Mouse (Mus musculus) left cerebral cortex, adult 9 months (tissue): Measurements from ENCODE around the gene Msln.
A peak's percentile ranks its signal among the peaks of the same experiment; 100 is the strongest.
"Not testable (repeated sequence)": the region's sequence is repeated elsewhere in the genome, so short reads cannot be mapped to it uniquely, and the experiment has no call there.

Source experiments
- DNase-seq, 2 experiments: peaks; one replicate each; pipeline ENCODE4 v3.0.0; 2022; ENCODE audit warnings: low spot score in 2 of 2

Msln gene

DNA sequence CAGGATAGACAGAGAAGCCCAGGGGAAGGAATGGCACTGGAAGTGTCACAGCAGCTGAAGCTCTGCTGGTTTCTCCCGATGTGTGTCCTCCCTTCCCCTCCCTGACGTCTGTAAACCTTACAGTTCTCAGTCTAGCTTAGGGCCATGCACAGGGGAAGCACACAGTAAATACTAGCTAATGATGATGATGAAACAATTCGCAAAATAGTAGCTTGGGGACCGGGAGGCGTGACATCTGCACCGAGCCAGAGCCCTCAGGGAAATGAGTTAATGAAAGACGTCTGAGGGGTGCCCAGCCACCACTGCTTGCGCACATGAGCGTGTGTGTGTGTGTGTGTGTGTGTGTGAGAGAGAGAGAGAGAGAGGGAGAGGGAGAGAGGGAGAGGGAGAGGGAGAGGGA lies 15.2 kb upstream of the Msln start:
- no peak for DNase-seq

DNA sequence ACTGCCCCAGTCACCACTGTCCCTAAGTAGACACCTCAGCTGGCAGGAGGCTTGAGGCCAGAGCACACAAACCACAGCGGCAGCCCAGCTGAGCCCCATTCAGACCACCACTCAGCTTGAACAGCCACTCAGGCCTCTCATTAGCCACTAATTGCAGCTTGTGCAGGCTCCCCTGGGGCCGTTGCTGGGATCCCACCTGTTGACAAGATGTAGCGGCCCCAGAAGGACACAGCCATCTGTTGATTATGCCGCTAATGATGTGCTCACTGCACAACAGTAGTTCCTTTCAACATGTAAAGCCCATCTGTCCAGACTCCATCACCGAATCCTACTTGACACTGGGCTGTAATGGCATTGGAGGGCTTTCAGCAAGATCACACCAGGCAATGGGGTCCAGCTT lies 11.7 kb upstream of the Msln start:
- DNase-seq: no peak

DNA sequence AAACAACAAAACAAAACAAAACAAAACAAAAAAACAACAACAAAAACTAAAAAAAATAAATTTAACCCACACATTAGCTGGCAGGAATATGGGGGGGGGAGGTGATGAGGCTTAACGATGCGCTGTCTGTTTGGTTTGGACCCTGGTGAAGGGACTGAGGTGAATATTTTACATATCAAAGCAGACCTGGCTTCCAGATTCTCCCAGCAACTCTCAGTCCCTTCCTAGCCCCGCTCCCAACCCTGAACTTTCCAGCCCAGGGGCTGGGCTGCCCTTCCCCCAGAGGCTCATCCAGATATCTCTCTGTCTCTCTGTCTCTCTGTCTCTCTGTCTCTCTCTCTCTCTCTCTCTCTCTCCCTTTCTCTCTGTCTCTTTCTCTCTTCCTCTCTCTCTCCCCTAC lies 8.4 kb upstream of the Msln start:
- DNase-seq: no peak

- peak in 1 of 2 experiments; percentile 55 for DNase-seq
These were observed 7.4 kb upstream of the Msln start for GRCm38 (mm10) chr17:25761561-25761970.

DNA sequence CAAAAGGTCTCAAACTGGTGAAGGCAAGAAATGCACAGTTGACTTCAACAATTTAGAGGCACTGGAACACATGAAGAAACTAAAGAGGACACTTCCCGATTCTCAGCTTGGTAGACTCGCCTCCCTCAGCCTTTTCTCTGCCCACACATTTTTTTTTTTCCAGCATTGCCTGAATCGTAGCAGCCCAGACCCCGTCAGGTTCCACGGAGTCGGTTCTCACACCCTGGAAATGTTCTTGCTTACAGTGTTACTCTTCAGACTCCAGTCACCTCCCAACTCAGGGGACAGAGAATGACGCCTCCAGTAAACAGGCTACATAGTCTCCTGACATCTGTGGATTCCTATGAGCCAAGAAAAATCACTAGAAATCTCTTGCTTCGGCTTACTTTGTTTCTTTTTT lies 6.0 kb upstream of the Msln start:
- DNase-seq: no peak

DNA sequence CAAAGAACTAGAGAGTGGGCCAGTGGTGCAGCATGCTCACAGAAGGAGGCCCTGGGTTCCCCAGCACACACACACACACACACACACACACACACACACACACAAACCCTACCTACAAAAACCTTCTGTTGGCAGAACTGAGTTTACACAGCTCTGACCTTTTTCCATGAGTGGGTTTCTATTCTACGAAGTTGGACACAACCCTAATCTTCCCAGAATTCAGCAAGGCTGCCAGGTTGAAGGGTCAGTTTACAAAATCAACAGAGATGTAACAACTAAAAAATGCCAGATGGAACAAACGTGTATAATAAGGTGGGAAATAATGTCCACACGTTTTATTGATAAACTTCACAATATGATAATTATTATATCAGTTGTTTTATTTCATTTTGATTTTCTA lies 3.5 kb upstream of the Msln start:
- no peak for DNase-seq

DNA sequence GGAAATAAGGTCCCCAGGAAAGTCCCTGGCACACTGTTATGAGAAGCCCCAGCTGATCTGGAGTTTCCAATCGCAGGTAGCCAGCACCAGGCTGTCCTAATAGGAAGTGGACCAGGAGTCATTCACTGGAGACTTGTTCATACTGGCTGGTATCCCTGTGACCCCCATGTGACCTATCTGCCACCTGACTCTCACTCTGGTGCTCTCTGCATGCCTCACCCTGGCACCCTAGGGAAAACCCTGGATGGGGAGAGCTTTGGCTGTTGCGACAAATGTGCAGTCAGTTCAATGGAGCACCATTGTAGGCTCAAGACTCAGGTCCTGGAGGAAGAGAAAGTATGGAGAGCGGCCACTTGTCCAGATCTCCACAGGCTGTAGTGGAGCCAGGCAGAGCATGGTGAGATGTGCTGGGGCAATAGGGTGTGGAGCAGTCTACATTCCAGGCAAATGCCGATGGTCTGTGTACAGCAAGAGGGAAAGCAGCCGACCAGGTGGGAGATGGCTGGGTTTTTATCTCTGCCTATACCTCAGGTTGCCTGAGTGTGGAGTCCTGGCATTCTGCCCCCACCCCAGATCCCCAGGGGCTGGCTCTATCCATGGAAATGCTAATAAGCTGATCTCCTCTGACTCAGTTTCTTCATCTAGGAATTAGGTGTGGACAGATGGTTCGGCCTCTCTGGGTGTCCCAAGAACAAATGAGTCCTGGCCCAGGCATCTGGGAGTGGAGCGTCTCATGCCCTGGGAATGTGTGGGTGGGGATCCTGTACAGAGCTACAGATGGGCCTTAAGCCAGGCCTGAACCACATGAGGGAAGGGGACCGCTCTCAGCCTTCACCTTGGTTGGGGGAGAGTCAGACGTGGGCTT lies 2.4 kb upstream of the Msln start:
- DNase-seq: no peak

DNA sequence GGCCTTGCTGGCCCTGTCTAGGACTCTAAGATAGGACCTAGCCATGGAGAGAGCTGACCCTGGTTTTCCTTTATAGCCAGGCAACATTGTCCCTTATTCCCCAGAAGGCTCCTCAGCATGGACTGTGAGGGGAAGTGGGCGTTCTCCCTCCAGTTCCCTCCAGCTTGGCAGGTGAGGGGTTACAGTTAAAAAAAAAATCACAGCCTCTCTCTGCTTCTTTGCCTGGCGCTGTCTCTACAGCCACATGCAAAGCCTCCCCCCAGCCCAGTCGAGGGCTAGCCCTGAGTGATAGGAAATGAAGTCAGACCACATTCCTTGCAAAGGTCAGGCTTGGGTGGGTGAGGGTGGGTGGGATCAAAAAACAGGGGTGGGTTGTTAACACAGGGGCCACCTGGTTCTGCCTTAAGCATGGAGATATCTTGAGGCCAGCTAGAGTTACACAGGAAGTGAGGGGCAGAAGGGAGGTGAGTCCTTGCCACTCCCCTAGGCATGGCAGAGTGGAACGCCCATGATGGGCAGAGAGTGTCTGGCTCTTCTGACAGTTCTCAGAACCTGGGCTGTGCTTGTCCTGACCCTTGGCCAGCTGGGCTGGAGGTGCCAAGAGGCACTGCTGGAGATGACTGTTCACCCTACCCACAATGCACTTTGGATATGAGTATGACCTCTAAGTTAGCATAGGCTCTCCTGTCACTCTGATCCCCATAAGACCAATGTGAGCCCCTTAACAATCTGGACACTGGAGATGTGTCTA lies 1.6 kb upstream of the Msln start:
- DNase-seq: no peak

- no peak for DNase-seq
These were observed 908 bp upstream of the Msln start for GRCm38 (mm10) chr17:25755086-25755485.

DNA sequence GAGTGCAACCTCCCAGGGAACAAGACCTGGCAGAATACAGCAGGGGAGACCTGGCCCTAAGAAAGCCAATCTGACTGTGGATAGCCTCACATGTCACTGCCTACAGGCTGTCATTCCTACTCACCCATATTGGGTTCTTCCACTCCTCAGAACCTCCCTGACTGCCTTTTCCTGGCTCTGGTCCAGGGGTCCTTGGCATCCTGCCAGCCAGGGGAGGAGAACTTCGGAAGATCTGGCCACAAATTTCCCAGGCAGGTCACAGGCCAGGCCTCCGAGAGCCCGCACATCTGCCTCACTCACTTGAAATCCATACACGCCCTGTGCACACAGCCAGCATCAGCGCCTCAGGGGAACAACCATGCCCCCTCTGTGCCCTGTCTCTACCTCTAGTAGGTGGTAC lies 2.7 kb downstream of the Msln start:
- no peak for DNase-seq

DNA sequence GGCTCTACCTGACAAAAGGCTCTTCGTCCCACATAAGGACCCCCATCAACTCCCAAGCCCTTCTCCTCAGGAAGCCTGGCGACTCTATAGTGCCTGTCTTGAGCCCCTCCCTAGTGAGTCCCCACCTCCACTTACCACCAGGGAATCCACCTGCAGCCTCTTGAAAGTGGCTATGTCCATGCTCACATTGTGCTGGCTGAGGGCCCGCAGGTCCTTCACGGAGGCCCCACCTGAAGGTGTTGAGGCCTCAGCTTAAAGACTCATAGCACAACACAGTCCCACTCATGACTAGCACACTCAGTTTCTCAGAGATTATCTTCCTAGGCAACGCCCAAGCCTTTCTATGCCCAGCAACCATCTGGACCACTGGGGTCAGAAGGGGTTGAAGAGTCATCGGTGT lies 4.9 kb downstream of the Msln start:
- DNase-seq: no peak

DNA sequence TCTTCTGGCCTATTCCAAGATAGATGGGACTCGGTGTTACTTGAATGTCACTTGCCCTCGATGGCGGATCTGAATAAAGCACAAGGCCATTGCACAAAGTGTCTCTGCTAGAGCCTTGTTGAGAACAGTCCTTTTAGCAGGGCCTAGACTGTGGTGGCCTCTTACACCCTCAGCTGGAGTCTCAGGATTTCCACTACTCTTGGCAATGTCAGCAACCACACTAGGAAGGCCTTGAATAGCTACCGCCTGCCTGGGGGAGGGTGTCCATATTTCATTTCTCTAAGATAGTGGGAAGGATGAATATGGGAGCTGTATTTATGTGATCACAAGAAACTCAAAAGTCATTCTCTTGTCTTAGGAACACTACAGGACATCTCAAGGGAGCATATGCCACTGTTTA lies 5.9 kb downstream of the Msln start:
- no peak for DNase-seq

DNA sequence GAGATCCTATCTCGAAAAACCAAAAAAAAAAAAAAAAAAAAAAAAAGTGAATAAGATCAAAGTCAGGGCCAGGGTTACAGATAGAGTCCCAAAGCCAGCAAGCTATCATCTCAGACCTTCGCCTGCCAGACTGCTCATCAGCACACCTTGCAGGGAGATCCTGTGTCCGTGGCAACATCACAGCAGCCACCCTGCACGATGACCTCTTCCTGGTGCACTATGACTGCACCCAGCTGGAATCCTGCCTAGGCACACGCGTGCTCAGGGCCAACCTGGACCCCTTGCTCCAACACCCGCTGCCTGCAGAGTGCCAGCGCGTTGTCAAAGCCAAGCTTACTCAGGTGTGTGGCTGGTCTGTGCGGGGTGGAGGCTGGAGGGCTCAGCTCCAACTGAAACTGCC lies 9.9 kb downstream of the Msln start:
- no peak for DNase-seq

DNA sequence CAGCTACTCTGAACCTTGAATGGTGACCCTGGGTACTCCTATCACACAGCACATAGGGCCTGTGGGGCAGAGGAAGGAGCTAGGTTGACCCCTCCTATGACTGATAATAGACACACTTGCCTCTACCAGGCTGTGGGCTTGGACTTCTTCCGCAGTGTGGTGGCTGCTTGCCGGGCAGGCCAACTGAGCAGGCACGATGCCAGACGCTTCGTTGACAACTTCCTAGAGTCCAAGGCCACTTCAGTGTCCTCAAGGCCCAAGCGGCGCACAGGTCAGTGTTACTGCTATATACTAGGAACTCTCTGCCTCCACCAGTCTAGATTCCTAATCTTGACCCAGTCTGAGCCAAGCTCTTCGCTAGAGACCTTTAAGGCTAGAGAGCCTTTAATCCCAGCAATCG lies 10.3 kb downstream of the Msln start:
- no peak for DNase-seq

- not testable (repeated sequence) for DNase-seq
These were observed 12.7 kb downstream of the Msln start for GRCm38 (mm10) chr17:25741471-25741870.

DNA sequence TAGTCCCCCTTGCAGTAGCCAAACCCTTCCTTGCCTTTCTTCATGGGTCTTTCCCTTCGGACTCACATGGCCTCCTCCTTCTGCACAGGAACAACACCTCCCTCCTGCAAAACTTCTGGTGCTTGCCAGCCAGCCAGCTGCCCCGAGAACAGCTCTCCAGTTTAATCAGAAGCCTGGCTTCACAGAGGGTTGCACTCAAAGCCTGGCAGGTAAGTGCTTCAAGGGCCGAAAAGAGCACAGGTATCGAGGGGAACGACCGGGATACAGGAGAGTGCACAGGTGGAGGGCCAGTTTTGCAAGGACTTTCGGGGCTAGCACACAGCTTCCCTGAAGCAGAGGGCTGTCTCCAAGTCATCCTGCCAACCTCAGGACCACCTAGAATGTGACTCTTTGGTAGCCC lies 15.3 kb downstream of the Msln start:
- DNase-seq: no peak

DNA sequence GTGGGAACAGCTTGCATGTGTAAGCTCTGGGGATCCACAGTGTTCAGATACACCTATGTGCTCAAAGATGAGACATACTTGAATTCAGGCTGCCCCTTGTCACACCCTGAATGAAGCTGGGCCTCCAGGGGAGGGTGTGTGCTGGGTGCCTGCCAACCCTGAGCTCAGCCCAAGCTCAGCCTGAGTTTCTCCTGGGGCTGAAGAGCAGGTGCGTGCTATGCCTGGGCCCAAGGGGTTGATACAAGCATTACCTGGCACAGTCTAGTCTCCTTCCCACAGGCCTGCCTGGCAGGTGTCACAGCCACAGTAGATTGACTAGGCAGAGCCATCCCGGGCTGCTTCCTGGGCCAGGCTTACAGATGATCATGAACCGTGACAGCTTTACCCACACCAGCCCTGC lies 18.4 kb downstream of the Msln start, which contains the start of gene Mslnl:
Gene Mslnl, plus strand, starts transcription at position 298 of the 400 bp plus-strand sequence.
- no peak for DNase-seq

GRCm38 (mm10) chr17:25735246-25735645 lies 18.9 kb downstream of the Msln start:
- no peak for DNase-seq

GRCm38 (mm10) chr17:25732082-25732481 lies 22.1 kb downstream of the Msln start:
- DNase-seq: peak in 1 of 2 experiments; percentile 86

DNA sequence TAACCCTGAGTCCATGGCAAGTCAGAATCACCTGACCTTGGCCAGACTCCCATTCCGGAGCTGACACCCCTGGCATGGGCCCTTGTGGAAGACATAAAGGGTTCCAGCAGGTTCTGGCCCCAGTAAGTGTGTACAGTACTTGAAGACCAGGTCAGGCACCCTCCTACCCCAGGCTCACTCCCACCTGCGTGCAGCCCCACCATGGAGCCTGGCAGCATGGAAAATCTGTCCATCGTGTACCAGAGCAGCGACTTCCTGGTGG lies 26.2 kb downstream of the Msln start:
- no peak for DNase-seq

DNA sequence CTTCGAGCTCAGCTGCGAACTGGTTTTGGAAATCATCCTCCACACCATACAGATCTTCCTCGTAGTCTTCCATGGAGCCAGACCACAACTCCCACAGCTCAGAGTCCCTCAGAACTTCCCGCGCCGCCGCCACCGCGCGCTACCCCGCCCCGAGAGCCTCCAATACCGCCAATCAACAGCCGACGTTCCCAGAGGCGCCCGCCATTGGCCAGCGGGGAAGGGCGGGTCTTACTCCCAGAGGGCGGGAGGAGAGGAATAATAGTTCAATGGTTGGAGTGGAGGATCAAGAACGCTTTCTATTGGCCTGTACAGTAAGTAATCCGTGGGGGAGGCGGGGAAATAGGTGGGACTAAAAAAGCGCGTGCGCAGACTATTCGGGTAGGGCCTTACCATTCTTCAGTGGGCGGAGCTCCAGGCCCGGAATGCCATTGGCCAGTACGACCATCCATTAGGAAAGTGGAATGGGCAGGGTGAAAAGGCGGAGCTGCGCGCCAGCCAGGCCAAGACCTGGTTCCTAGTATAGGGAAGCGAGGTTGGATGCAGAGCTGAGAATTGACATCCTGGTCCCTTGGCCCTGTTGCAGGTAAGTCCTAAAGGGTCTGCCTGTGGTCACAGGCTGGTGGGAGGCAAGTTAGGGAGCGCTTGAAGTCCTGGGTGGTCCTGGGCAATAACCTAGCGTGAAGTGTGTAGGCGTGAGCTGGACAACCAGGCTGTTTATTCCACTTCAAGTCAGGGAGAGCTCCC lies 26.7 kb downstream of the Msln start, which contains the start of the genes Chtf18 and Rpusd1:
Gene Chtf18, minus strand, starts transcription at position 155 of the 744 bp plus-strand sequence.
Gene Rpusd1, plus strand, starts transcription at position 406 of the 744 bp plus-strand sequence.
- DNase-seq: peak; percentile 99 to 100

DNA sequence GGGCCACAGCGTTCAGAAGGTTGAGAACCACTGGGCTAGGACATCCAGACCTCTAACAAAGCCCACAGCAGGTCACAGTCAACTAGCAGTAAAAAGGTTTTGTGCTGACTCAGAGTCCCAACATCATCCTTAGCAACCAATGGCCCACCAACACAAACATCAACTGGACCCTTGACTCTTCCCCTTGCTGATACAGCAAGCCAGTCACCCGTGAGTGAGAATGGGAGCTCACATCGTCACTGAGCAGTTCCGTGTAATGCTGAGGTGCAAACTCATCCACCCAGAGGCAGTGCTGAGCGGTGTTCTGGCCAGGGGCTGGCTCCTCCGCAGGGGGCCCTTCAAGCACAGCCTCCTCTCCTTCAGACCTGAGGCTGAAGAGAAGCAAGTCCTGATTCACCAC lies 28.9 kb downstream of the Msln start:
- no peak for DNase-seq
